Mouse (Mus musculus): ENCODE measurements around the gene Dkk3. TPM values are rescaled to one million over a fixed set of nuclear protein-coding genes. Genes with fewer than 3 reads are reported as not detected.
A peak's percentile ranks its signal among the peaks of the same experiment; 100 is the strongest.

Dkk3 gene
- polyA plus RNA-seq, 1 experiment from 2014 or later, result 12.0 TPM

DNA sequence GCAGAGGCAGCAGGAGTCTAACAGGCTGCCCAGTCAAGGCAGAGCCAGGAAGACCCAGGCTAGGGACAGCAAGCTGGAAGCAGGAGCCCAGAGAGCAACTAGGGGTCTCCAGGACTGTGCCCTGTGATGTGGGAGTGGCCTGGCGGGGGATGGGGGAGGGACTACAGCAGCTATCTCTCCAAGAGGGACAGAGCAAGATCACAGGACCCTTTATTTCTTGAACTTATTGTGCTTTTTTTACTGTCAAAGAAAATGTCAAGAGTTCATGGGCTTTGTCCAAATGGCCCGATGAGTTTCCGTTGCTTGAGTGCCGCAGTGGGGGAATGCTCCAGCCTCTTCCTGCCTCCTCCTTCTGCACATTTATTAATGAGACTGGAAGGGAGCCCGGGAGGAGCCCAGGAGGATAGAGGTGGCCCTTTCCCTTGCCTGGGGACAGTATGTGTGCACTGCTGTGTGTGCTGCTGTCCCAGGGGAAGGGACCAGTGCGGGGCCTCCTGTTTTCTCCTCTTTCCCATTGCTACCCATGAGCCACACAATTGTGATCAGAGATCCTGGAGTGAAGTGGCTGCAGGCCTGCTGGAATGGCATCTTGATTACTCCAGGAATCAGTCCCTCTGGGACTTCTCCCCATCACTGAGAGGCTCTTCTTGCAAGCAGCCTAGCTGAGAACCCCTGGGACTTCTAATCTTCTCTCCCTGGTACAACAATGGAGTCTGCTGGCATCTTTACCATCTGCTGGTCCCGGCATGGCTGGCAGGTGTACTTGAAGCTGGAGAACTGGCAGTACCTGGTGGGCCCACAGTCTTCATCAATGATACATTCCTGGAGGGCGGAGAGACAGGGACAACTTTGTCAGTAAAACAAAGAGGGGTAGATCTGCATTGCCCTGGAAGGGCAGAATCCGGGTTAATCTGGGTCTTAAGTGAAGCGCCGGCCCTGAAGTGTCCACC lies 37.7 kb downstream of the Dkk3 start:
- H3K4me1 ChIP-seq (replicated peaks; ENCODE audit: control insufficient read depth, insufficient read depth, low read length), result no peaks in the 10 kb centered on the region

DNA sequence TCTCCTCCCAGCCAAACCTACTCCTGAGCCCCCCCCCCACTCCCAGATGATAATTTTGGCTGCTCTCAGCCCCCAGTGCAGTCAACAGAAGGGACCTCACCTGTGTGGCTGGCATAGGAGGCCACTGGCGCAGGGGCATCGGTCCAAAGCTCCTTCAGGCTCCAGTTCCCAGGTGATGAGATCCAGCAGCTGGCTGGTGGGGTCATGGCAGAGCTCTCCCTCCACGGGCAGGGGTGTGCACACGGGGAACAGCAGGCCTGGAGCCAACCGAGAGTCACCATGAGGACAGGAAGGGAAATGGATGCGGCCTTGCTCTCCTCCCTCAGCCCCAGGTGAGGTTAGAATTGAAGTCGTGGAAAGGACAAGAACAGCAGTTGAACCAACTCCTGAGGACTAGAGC lies 39.6 kb downstream of the Dkk3 start:
- Histone ChIP-seq H3K9me3 (ENCODE audit: control insufficient read depth, low read length) (no peaks in the 10 kb centered on the region), H3K27me3 (replicated peaks; ENCODE audit: control insufficient read depth, insufficient read depth, low read length) (no peaks in the 10 kb centered on the region), H3K4me3 (ENCODE audit: low read depth, low read length) (no peak overlapping the region), H3K36me3 (ENCODE audit: control insufficient read depth, insufficient read depth, low read length) (peaks cover 2% of the 10 kb centered on the region; the same call in 1 of the 2 replicates), H3K4me1 (replicated peaks; ENCODE audit: control insufficient read depth, insufficient read depth, low read length) (no peaks in the 10 kb centered on the region), H3K4me2 (no peak overlapping the region), H3K27ac (ENCODE audit: low read depth, low read length) (no peak overlapping the region), H3K9ac (ENCODE audit: low read depth, low read length) (no peak overlapping the region)
- ATAC-seq (replicated peaks; ENCODE audit: low FRiP score), result no peak
- DNase-seq (ENCODE audit: low spot score), result no peak
- WGBS, result 81% methylated on average over 7 of the region's 7 CpGs

More for the DNA sequence above, 37.7 kb downstream of the Dkk3 start:
- DNase-seq (ENCODE audit: low spot score) (no peak), ATAC-seq (replicated peaks; ENCODE audit: low FRiP score) (no peak)
- no peak overlapping the region for H3K27ac ChIP-seq (ENCODE audit: low read depth, low read length)
- no peaks in the 10 kb centered on the region for H3K27me3 ChIP-seq (replicated peaks; ENCODE audit: control insufficient read depth, insufficient read depth, low read length)
- no peak overlapping the region for H3K9ac ChIP-seq (ENCODE audit: low read depth, low read length)
- no peak overlapping the region for H3K4me2 ChIP-seq
- 73% methylated on average over 11 of the region's 11 CpGs for WGBS
- no peak overlapping the region for H3K4me3 ChIP-seq (ENCODE audit: low read depth, low read length)
- no peaks in the 10 kb centered on the region for H3K9me3 ChIP-seq (ENCODE audit: control insufficient read depth, low read length)
- peaks cover 2% of the 10 kb centered on the region; the same call in 1 of the 2 replicates for H3K36me3 ChIP-seq (ENCODE audit: control insufficient read depth, insufficient read depth, low read length)

DNA sequence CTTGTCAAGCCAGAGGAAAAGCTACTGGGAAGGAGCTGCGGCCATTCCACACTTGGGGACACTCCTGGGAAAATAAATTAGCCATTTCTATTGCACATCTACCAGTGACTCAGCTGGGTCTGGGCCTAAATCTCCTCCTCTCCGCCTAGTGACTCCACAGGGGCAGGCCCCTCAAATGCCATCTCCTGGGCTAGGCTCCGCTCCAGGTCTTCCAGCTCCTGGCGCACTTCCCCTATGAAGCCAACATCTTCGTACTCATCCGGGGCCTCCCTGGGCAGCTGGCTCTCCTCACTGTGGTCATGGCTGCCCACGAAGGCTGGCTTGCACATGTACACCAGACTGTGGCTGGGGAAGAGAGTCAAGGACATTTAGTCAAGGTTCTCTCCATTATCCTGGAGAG lies 40.8 kb downstream of the Dkk3 start:
- H3K36me3 ChIP-seq (ENCODE audit: control insufficient read depth, insufficient read depth, low read length), result peaks cover 2% of the 10 kb centered on the region; the same call in 1 of the 2 replicates
- no peak overlapping the region for H3K9ac ChIP-seq (ENCODE audit: low read depth, low read length)
- no peaks in the 10 kb centered on the region for H3K4me1 ChIP-seq (replicated peaks; ENCODE audit: control insufficient read depth, insufficient read depth, low read length)
- ATAC-seq (replicated peaks; ENCODE audit: low FRiP score) (no peak), DNase-seq (ENCODE audit: low spot score) (no peak)
- no peaks in the 10 kb centered on the region for H3K9me3 ChIP-seq (ENCODE audit: control insufficient read depth, low read length)
- H3K4me2 ChIP-seq, result no peak overlapping the region
- H3K27ac ChIP-seq (ENCODE audit: low read depth, low read length), result no peak overlapping the region
- H3K27me3 ChIP-seq (replicated peaks; ENCODE audit: control insufficient read depth, insufficient read depth, low read length), result no peaks in the 10 kb centered on the region
- 93% methylated on average over 7 of the region's 7 CpGs for WGBS
- H3K4me3 ChIP-seq (ENCODE audit: low read depth, low read length), result no peak overlapping the region

DNA sequence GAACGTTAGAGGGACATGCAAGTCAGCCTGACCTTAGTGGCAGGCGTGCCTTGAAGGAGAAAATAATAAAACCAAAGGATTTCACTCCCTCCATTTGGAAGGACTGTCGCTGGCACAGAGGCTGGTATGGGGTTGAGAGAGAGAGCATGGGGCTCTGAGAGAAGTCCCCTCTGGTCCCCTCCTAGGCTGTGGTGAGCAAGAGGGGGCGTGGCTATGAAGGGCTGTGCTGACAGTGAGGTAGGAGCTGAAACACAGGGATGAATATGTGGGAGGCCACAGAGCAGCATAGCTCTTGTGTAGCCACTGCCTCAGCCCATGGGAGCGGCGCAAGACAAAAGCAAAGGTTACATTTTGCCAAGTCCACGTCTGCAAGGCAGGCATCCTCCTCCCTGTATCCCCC lies 41.4 kb downstream of the Dkk3 start:
- no peak overlapping the region for H3K9ac ChIP-seq (ENCODE audit: low read depth, low read length)
- no peaks in the 10 kb centered on the region for H3K4me1 ChIP-seq (replicated peaks; ENCODE audit: control insufficient read depth, insufficient read depth, low read length)
- H3K27ac ChIP-seq (ENCODE audit: low read depth, low read length), result no peak overlapping the region
- no peaks in the 10 kb centered on the region for H3K9me3 ChIP-seq (ENCODE audit: control insufficient read depth, low read length)
- 83% methylated on average over 7 of the region's 7 CpGs for WGBS
- ATAC-seq (replicated peaks; ENCODE audit: low FRiP score) (no peak), DNase-seq (ENCODE audit: low spot score) (no peak)
- no peak overlapping the region for H3K4me3 ChIP-seq (ENCODE audit: low read depth, low read length)
- H3K4me2 ChIP-seq, result no peak overlapping the region
- H3K27me3 ChIP-seq (replicated peaks; ENCODE audit: control insufficient read depth, insufficient read depth, low read length), result no peaks in the 10 kb centered on the region
- H3K36me3 ChIP-seq (ENCODE audit: control insufficient read depth, insufficient read depth, low read length), result peaks cover 2% of the 10 kb centered on the region; the same call in 1 of the 2 replicates

DNA sequence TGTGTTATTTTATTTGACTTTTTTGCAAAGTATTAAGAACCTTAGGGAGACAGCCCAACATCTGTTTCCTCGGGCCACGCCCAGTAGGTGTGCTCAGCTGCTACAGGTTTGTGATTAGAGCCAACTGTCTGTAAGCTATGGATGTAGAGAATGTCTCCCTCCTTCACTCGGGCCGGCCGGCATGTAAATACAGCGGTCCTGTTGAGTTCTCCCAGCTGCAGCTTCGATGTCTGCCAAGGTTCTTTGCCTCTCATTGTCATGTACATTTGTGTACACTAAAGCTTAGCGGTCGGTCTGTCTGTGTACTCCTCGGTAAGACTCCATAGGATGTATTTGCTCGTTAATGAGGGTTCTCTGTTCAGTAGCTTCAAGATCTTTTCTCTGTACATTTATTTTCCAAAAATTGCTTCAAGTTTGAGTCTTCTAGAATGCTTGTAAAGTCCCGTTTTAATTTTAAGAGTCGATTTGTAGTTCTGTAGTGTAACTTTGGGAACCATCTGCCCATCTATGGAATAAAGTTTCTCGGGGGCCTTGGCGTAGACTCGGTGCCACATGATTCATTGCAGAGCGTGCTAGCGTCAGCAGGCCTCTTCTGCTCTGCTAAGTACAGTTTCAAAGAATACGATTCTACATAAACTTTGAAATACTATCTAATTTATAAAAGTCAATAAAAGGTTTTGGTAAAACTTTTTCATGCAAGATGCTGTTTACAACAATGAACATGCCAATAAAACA lies 48.1 kb downstream of the Dkk3 start:
- Histone ChIP-seq H3K4me3 (ENCODE audit: low read depth, low read length) (no peak overlapping the region), H3K36me3 (ENCODE audit: control insufficient read depth, insufficient read depth, low read length) (peaks cover 13% of the 10 kb centered on the region), H3K9me3 (ENCODE audit: control insufficient read depth, low read length) (no peaks in the 10 kb centered on the region), H3K27ac (ENCODE audit: low read depth, low read length) (no peak overlapping the region), H3K4me2 (no peak overlapping the region), H3K27me3 (replicated peaks; ENCODE audit: control insufficient read depth, insufficient read depth, low read length) (no peaks in the 10 kb centered on the region), H3K4me1 (replicated peaks; ENCODE audit: control insufficient read depth, insufficient read depth, low read length) (no peaks in the 10 kb centered on the region), H3K9ac (ENCODE audit: low read depth, low read length) (no peak overlapping the region)
- WGBS, result 92% methylated on average over 19 of the region's 19 CpGs
- ATAC-seq (replicated peaks; ENCODE audit: low FRiP score) (no peak), DNase-seq (ENCODE audit: low spot score) (no peak)

DNA sequence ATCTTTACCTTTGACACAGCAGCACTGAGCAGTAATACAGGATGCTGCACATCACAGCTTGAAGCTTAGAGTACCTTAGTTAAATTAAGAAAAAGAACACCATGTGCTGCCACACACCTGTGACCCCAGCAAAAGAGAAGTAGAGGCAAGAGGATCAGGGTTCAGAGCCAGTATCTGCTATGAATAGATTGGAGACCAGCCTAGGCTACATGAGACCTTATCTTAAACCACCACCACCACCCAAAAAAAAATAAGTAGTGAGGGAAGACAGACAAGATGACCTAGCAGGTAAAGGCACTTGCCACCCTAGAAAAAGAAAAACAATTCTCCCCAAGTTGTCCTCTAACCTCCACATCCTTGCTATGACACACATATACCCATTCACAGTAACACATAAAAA lies 50.1 kb downstream of the Dkk3 start:
- Histone ChIP-seq H3K9ac (ENCODE audit: low read depth, low read length) (no peak overlapping the region), H3K27ac (ENCODE audit: low read depth, low read length) (no peak overlapping the region), H3K36me3 (ENCODE audit: control insufficient read depth, insufficient read depth, low read length) (peaks cover 17% of the 10 kb centered on the region), H3K9me3 (ENCODE audit: control insufficient read depth, low read length) (no peaks in the 10 kb centered on the region), H3K4me3 (ENCODE audit: low read depth, low read length) (no peak overlapping the region), H3K27me3 (replicated peaks; ENCODE audit: control insufficient read depth, insufficient read depth, low read length) (no peaks in the 10 kb centered on the region), H3K4me1 (replicated peaks; ENCODE audit: control insufficient read depth, insufficient read depth, low read length) (no peaks in the 10 kb centered on the region), H3K4me2 (no peak overlapping the region)
- DNase-seq (ENCODE audit: low spot score) (no peak), ATAC-seq (replicated peaks; ENCODE audit: low FRiP score) (peak; percentile 73)

DNA sequence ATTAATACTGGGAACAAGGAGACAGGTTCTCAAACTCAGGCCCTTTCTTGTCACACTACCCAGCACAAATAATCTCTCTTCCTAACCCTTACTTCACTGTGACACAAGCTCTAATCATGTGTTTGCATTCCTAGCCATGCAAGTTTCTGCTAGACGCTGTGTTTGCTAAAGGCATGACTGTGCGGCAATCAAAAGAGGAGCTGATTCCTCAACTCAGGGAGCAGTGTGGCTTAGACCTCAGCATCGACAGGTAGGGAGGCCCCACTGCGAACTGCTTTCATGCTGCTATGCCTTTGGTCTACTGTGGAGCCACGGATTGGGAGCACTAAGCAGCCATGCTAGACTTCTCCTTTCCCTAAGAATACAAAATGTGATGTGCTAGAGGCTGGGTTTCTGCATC lies 55.0 kb downstream of the Dkk3 start:
- H3K4me3 ChIP-seq (ENCODE audit: low read depth, low read length), result no peak overlapping the region
- DNase-seq (ENCODE audit: low spot score) (no peak), ATAC-seq (replicated peaks; ENCODE audit: low FRiP score) (no peak)
- no peak overlapping the region for H3K4me2 ChIP-seq
- H3K9ac ChIP-seq (ENCODE audit: low read depth, low read length), result no peak overlapping the region
- no peaks in the 10 kb centered on the region for H3K27me3 ChIP-seq (replicated peaks; ENCODE audit: control insufficient read depth, insufficient read depth, low read length)
- WGBS, result 82% methylated on average over 5 of the region's 5 CpGs
- H3K9me3 ChIP-seq (ENCODE audit: control insufficient read depth, low read length), result no peaks in the 10 kb centered on the region
- no peaks in the 10 kb centered on the region for H3K4me1 ChIP-seq (replicated peaks; ENCODE audit: control insufficient read depth, insufficient read depth, low read length)
- H3K36me3 ChIP-seq (ENCODE audit: control insufficient read depth, insufficient read depth, low read length), result peaks cover 18% of the 10 kb centered on the region; the same call in 1 of the 2 replicates
- no peak overlapping the region for H3K27ac ChIP-seq (ENCODE audit: low read depth, low read length)

DNA sequence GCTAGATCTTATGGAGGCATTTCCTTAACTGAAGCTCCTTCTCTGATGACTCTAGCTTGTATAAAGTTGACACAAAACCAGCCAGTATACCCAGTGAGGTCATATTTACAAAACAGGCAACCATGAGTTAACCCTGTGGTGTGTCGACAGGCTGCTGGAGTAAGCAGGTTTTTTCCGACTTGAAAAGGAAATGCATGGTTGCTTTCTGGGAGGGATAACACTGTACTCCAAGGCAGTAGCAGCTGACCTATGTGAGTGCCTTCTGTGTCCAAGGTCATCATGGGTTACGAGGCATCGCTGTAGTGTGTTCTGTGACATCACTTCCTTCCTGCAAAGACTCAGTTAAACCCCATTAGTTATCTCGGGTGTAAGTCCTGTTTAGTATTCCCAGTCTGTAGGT lies 55.9 kb downstream of the Dkk3 start:
- DNase-seq (ENCODE audit: low spot score), result no peak
- Histone ChIP-seq H3K9me3 (ENCODE audit: control insufficient read depth, low read length) (no peaks in the 10 kb centered on the region), H3K4me2 (no peak overlapping the region), H3K4me3 (ENCODE audit: low read depth, low read length) (no peak overlapping the region), H3K9ac (ENCODE audit: low read depth, low read length) (no peak overlapping the region), H3K4me1 (replicated peaks; ENCODE audit: control insufficient read depth, insufficient read depth, low read length) (no peaks in the 10 kb centered on the region), H3K36me3 (ENCODE audit: control insufficient read depth, insufficient read depth, low read length) (peaks cover 24% of the 10 kb centered on the region; the same call in 1 of the 2 replicates), H3K27me3 (replicated peaks; ENCODE audit: control insufficient read depth, insufficient read depth, low read length) (no peaks in the 10 kb centered on the region), H3K27ac (ENCODE audit: low read depth, low read length) (no peak overlapping the region)
- no peak for ATAC-seq (replicated peaks; ENCODE audit: low FRiP score)
- WGBS, result 64% methylated on average over 5 of the region's 5 CpGs

All from liver, embryonic 11.5 days (tissue).